In the genomic region with DNA sequence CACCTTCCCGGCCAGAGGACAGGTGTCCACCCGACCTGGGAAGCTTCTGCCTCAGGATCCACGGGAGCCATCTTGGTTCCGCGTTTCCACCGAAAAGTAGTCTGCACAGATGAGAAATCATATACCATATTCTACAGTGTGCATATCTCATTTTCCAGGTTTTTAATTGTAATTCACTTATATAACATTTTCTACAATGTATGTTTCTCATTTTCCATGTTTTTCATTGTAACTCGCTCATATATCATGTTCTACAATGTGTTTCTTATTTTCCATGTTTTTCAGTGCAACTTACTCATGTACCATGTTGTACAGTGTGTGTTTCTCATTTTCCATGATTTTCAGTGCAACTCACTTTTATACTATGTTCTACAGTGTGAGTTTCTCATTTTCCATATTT, we compare ENCODE assay signal across 23 mouse cellular contexts.
"Had no signal": no experiment of that assay in that cellular context is flagged by ENCODE, and none has a peak within 500 bp of the region (broad histone marks: within the 10 kb centered on the region; RNA-seq: fewer than 3 reads in every experiment).

No protein-coding gene starts in this region.

- H3K36me3 ChIP-seq: limb, embryonic 10.5 days; limb, embryonic 13.5 days; liver, embryonic 12.5 days; liver, embryonic 15.5 days; midbrain, embryonic 12.5 days; midbrain, embryonic 15.5 days; neural tube, embryonic 12.5 days; neural tube, embryonic 15.5 days had no signal

- H3K9ac ChIP-seq: limb, embryonic 13.5 days; liver, embryonic 12.5 days; liver, embryonic 15.5 days; midbrain, embryonic 12.5 days; midbrain, embryonic 15.5 days; neural tube, embryonic 12.5 days; neural tube, embryonic 15.5 days had no signal

- ATAC-seq: liver, embryonic 12.5 days; midbrain, embryonic 15.5 days had no signal

- H3K27me3 ChIP-seq: limb, embryonic 13.5 days; liver, embryonic 12.5 days; liver, embryonic 15.5 days; midbrain, embryonic 12.5 days; midbrain, embryonic 15.5 days; neural tube, embryonic 12.5 days; neural tube, embryonic 15.5 days had no signal

- H3K27ac ChIP-seq: kidney, postnatal 0 days; layer of hippocampus, adult 2 months; limb, embryonic 10.5 days; limb, embryonic 13.5 days; liver, embryonic 12.5 days; liver, embryonic 15.5 days; macrophage; midbrain, embryonic 12.5 days; midbrain, embryonic 15.5 days; neural tube, embryonic 12.5 days; neural tube, embryonic 15.5 days; stomach, postnatal 0 days had no signal

- H3K4me1 ChIP-seq: limb, embryonic 10.5 days; limb, embryonic 13.5 days; liver, embryonic 12.5 days; liver, embryonic 15.5 days; midbrain, embryonic 12.5 days; midbrain, embryonic 15.5 days; neural tube, embryonic 12.5 days; neural tube, embryonic 15.5 days had no signal

- DNase-seq: kidney, adult 9 months; layer of hippocampus, adult 9-11 months; liver; lung, adult 18-20 months; lung, postnatal 14 days; right cerebral cortex, adult 18-20 months; right cerebral cortex, postnatal 14 days; right cerebral cortex, postnatal 4 days; thymus, adult 2 months; thymus, postnatal 14 days; thymus, postnatal 4 days had no signal

- H3K9me3 ChIP-seq: limb, embryonic 10.5 days; limb, embryonic 13.5 days; liver, embryonic 12.5 days; liver, embryonic 15.5 days; midbrain, embryonic 12.5 days; midbrain, embryonic 15.5 days; neural tube, embryonic 12.5 days; neural tube, embryonic 15.5 days had no signal

- H3K4me2 ChIP-seq: limb, embryonic 13.5 days; liver, embryonic 12.5 days; liver, embryonic 15.5 days; midbrain, embryonic 12.5 days; midbrain, embryonic 15.5 days; neural tube, embryonic 12.5 days; neural tube, embryonic 15.5 days had no signal

- H3K4me3 ChIP-seq: layer of hippocampus, adult 2 months; limb, embryonic 10.5 days; limb, embryonic 13.5 days; liver, embryonic 12.5 days; liver, embryonic 15.5 days; midbrain, embryonic 12.5 days; midbrain, embryonic 15.5 days; neural tube, embryonic 12.5 days; neural tube, embryonic 15.5 days had no signal
